Mouse (Mus musculus) forelimb bud, embryonic 11.5 days (tissue): Measurements from ENCODE around the gene 2310061I04Rik.
"Not testable (repeated sequence)": the region's sequence is repeated elsewhere in the genome, so short reads cannot be mapped to it uniquely, and the experiment has no call there.

Experiments
- DNase-seq: peaks from one replicate; pipeline ENCODE4 v3.0.0-alpha.2; 2012; ENCODE audit warnings: low read depth, low spot score

Gene 2310061I04Rik

DNA sequence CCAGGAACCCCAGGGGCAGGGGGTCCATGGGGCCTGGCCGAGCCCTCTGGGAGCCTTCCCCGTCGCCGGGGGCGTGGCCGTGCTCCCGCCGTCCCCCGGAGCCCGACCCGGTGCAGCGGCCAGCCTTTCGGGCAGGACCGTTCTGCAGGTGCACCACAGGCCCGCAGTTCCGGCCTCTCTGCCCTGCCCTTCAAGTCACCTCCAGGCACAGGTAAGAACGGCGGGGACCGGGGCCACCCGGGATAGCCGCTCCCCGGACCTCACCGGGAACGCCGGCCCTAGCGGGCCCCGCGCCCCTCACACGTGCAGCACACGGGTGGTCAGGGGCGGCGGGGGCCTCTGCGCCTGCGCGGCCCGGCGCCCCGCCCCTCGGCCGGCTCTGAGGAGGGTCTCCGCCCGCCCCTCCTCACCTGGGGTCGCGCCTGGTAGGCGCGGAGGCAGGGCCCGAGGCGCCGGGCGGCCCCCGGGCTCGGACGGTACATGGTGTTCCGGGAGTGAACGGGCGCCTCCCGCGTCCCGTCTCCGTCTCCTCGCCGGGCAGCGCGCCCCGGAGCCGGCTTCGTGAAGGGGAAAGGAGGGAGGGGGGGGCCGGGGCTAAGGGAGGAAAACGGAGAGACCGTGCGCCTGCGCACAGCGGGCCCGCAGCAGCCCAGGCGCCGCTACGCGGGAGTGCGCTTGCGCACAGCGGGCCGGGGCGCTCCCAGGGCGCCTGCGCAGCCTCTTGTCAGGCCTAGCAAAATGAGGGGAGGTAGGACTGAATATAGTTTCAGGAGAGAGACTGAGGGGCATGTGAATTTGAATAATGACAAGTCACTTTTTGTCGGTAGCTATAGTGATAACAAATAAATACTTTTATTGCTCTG is at the start of gene 2310061I04Rik:
2310061I04Rik (minus strand) TSS at position 651 of the 863 bp plus-strand sequence.
- DNase-seq = peak; percentile 93

DNA sequence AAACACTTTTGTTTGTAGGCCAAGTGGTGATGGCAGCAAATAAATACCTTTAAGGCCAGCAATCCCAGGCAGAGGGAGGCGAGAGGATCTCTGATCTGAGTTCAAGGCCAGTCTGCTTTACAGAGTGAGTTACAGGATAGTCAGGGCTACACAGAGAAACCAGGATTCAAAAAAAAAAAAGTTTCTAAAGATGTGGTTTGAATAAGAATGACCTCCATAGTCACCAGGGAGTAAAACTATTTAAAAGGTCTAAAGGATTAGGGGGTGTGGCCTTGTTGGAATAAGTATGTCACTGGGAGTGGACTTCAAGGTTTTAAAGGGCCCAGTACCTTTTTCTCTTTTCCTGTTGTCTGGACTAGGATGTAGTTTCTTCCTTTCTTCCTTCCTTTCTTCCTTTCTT is 42.7 kb upstream of the 2310061I04Rik start:
- no peak for DNase-seq

DNA sequence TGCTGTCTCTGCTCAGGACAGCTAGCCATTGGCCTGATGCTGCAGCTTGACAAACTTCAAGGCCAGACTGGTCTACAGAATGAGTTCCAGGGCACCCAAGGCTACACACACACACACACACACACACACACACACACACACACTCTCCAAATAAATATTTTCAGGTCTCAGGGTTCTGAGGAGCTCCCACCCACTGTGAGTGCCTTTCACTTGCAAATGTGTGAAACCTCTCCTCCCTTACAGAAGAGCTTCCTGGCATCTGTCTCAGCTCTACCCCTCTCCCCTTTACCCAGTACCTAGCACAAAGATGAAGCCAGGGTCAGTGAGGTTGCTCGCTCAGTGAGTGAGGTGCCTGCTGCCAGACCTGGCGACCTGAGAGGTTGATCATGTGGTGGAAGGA is 41.9 kb upstream of the 2310061I04Rik start:
- no peak for DNase-seq

DNA sequence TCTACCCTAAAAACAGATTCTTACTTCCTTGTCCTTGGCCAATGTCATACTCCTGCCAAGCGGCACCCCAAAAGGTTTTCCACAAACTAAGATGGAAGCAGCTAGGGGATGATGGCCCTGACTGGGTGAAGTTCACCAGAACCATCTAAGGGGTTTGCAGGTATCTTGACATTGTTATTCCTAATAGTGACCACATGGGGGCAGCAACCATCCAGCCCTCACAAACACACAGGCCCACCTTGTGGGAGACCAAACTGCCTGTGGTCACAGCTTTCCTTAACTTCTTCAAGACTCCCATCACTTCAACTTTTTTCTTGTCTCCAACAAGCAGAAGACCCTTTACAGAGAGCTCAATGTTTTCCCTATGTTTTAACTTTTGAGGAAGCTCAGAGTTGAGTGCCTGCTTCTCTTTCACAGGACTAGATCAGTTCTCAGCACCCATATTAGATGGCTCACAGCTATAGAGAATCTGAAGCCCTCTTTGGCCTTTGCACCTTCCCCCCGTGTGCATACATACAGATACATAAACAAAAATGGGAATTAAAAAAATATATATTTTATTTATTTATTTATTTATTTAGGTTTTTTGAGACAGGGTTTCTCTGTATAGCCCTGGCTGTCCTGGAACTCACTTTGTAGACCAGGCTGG is 40.6 kb upstream of the 2310061I04Rik start:
- peak; percentile 74 for DNase-seq

DNA sequence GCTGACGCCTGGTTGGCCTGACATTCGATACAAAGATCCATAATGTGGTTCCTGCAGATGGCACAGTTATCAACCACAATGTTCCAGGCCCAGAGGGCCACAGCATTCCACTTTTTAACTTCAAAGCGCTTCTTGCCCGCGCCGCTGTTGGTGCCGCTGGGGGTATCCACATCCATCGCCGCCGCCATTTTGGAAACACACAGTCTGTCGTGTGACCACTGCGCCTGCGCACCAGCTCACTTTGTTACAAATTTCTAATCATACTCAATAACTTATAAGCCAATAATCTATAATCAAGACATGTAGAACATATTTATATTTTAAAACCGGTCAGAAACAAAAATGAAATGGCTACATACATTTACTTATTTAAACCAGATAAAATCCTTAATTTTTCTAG is 38.5 kb upstream of the 2310061I04Rik start:
- DNase-seq = not testable (repeated sequence)

DNA sequence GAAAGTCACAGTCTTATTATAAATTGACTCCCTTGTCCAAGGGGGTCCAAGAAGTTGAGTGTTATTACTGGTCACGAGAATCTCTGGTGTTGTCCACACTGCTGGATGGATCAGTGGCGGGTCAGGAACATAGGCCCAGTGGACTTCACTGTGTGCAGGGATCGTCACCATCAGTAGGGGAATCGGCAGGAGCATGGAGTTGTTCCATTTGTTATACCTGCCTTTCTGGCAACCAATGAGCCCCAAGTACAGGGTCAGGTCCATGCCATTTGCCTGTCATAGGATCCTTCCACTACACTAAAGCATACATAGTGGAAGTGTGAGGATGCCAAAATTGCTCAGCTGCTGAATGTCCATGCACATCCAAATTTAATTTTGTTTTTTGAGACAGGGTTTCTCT is 35.4 kb upstream of the 2310061I04Rik start:
- no peak for DNase-seq

DNA sequence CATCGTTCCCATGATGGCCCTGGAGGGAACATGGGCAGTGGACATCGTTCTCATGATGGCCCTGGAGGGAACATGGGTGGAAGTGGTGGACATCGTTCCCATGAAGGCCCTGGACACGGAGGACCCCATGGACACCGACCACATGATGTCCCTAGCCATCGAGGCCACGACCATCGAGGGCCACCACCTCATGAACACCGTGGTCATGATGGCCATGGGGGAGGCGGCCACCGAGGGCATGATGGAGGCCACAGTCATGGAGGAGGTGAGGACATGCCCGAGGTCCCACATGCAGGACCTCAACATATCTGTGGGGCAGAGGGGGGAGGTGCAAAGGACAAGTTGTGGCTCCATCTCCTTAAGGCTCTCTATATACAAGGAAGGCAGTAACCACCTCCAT is 33.4 kb upstream of the 2310061I04Rik start:
- DNase-seq = no peak

DNA sequence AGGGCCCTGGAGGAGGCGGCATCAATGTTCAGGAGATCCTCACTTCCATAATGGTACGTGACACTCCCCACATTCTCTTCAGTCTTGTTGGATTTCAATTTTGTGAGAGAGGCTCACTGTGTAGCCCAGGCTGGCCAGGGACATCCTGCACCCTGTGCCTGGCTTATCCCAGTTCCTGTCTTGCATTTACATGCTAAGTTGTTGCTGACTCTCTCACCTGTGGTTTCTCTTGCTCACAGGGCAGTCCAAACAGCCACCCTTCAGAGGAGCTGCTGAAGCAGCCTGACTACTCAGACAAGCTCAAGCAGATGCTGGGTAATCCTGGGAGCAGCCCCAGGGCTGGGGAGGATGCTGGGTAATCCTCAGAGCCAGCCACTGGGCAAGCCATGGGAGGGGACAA is 32.3 kb upstream of the 2310061I04Rik start:
- no peak for DNase-seq

DNA sequence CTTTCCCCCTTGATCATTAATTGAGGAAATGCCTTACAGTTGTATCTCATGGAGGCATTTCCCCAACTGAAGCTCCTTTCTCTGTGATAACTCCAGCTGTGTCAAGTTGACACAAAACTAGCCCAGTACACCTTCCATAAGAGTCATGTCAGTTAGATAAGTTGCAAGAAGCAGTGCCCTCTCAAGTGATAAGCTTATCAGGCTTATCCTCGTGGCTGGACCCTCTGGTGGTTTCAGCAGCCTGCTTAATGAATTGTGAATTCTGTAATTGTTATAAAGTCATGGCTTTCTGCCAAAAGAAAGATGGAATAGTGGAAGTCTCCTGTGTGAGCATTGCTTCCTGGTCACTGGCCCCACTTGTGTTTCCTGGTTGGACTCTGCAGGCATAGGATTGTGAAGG is 30.2 kb upstream of the 2310061I04Rik start:
- DNase-seq = no peak

DNA sequence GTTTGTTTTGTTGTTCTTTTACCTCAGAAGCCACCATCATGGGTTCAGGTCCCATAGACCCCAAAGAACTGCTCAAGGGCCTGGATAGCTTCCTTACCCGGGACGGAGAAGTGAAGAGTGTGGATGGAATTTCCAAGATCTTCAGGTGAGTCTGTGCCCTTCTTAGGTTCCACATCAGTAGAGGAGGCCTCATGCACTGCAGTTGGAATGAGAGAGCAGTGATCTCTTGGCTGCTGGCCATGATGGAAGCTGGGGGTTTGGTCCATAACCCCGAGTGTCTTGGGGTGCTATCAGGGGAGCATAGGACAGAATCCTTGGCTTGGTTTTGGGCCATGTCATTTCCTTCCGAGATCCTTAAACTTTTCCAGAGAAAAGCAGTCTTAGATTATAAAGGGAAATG is 26.1 kb upstream of the 2310061I04Rik start:
- no peak for DNase-seq

DNA sequence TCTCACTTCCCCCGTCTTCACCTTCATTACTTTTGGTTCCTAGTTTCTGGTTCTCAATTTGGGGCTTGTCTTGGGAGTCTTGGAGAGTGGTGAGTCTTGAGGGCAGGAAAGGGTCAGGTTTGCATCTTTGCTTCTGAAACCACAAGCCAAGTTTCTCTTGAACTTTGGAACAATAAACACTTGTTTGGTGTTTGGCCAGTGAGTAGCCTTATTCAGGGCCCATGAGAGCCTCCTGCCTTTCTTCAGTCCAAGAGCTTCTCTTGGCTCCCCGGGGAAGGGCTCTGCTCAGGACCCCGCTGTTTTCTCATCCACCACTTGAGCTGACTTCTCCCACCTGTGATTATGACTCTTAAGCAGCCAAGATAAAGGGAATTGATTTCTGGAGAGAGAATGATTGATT is 25.3 kb upstream of the 2310061I04Rik start:
- no peak for DNase-seq

DNA sequence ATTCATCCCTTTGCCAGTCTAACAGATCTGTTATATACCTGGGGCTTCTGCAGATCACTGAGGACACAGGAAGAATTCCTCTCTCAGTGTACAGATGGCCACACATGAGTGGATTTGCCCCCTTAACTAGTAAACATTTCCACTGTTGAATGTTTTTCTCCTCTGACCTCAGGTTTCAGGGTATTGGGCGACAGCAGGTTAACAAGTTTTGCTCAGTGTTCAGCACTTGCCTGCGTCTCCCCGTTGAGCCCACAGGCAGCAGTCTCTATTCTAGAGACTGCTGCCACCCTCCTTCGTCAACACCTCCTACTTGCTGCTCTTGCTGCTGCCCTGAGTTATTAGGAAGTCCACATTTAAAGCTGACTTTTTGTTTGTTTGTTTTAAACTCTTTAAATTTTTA is 24.5 kb upstream of the 2310061I04Rik start:
- DNase-seq = no peak

DNA sequence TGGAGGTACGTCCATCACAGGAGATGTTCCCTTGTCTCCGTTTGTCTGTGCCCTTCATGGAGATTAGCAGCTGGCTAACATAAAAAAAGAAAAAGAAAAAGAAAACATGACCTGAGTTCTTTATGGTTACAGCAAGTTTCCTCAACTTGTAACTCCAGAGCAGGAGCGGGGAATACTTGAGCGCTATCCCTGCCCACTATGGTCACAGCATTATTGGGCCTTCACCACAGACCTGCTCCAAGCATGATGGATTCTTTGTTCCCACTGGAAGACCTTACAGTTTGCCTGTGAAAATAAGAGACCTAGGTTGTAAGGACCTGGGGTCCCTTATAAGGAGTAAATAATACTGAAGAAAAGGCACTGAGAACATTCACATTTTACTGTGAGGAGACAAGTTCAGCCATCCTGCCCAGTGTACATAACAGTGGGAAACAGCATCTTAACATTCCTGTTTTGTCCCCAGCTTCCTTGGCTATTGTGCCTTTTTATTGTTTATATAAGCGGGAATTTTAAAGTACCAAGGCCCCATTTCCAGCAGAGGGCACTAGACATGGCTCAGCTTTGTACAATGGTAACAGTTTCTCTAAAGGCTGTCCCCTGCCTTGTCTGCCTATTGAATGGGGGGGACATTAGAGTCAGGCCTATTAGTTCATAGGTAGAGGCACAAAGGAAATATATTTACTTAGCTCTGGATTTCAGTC is 23.8 kb upstream of the 2310061I04Rik start:
- peak; percentile 61 for DNase-seq

DNA sequence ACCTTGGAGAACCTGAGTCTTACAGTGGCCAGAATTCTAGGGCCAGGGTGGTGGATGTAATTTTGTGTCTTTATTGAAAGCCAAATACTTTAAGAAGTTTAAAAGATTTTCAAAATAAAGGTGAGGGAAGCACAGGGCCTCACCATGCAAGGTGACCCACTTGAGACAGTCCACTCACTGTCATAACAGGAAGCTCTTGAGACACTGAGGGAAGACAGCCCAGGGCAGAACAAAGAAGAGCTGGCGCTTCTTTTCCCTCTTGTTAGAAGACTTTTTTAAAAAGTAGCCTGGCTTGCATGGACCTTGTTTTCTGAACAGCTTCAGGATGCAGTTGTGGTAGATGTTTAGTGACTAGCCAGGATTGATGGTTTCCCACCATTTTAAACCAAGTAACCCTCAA is 23.2 kb upstream of the 2310061I04Rik start:
- DNase-seq = no peak

DNA sequence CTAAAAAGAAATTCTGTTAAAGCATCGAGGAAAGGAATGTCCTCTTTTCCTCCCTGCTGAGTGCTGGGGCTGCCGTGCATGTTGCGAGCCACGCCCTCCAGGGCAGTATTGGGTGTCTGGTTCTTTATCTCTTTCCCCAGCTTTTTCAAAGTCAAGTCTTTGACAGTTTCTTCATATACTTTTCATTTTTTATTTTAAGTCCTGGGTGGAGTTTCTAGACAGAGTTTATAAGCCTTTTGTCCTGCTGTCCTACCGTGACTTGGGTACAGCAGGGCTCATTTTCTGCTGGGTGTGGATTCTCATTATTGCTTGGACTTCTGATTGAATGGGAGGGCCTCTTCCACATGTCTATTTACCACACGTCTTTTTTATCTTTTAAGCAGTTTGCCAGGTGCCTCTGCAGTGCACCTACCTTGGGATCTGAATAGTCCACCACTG is 22.7 kb upstream of the 2310061I04Rik start:
- no peak for DNase-seq

DNA sequence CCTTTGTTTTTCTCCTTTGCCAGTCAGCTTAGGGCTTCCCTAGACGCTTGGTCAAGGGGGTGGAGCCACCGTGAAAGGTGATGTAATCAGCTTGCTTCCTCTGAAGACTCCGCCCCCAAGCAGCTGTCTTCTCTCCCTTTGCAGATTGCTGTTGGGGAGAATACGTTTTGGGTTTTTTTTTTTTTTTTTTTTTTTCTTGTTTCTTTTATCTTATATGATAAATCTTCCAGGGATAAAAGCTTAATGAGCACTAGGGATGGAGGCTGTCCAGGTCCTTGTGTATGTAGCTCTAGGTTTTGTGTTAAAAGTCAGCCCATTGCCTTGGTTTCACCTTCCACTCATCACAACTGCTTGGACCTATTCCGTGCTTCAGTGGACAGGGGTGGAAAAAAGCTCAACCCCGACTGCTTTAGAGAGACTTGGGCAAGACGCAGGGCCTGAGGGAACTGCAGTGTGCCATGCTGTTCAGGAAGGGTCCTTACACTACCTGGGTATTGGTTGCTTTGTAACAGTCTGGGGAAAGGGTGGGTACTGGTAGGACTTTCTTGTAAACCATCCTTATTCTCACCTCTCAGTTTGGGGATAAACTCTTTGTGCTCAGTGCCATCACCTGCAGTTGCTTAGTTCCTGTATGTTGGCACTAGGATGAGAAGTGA is 22.0 kb upstream of the 2310061I04Rik start:
- DNase-seq = peak; percentile 96

DNA sequence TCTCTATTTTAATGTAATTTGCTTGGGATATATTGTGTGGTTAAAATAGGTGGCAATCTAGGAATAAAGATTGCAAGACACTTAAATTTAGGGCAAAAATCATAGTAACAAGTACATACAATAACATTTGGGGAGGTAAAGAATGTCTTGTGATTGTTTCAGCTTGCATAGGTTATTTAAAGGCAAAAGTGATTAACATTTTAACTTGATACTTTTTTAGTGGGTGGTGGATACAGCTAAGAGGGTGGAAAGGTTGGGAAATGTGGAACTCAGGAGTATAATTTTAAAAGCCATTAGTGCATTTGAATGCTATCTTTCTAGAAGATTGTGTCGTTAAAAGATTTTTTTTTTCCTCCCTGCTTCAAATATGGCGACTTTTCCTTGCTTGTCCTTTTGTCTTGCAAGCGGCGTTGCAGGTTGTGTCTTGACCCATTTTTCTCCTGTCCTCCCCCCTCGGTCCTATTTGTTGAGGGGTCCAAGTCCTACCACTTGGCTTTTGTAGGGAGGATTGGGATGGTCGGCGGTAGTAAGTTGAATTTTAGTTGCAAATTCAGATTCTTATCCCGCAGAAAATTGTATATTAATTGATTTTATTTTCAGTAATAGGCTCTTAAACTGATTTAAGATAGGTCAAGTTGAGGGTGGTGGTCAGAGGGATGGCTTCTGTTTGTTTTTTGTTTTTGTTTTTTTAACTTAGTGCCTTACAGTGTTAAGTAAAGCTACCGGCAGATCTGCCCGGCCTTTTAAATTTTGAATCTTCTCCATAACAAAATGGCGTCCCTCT is 21.2 kb upstream of the 2310061I04Rik start:
- DNase-seq = peak; percentile 67

DNA sequence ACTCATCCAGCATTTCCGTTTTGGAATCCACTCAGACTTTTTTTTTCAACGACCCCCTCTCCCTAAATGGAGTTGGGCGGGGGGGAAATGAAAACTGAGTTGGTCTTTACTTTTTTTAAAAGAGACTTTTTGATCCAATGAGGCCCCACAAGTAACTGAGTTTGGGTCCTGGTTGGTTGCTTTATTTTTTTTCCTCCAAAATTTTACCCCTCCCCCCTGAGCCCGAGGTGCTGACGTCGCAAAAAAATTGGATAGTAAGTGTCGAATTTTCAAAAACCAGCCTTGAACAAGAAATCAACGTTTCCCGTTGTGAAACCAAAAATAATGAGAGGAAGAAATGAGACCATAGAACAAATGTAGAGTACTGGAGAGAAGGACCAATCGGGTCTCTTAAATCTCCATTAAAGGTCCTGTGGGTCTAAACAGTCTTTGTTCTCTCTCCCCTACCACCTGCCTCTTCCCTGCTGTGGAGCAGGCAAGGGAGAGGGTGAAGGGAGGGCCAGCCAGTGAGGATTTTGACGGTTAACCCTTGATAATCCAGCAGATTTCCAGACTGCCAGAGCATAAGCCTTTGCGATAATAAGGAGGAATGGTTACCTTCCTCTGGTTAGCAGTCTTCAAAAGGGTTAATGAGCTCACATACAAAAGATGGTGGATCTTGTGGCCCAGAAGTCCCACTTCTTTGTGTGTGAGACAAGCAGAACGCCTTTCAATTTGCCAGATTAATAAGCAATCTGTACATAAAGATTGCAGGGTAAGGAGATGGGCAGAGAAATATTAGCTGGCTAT is 20.4 kb upstream of the 2310061I04Rik start:
- DNase-seq = peak; percentile 75

DNA sequence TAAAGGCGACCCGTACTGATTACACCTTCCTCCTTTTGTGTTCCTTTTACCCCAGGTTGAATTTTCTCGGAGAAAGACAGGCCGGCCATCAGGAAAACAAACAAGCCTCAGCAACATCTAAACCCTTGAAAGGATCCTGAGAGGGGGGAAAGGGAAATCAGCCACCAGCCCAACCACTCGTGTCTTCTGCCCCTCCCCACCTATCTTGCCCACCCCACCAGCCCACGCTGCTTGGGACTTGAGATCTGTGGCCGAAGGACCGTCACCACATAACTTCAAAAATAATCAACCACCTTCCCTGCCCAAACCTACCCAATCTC is 19.9 kb upstream of the 2310061I04Rik start:
- DNase-seq = no peak
